Mouse (Mus musculus) kidney, adult 10 weeks (tissue): ENCODE data around the gene Rbfox3. TPM values are rescaled to one million over a fixed set of nuclear protein-coding genes. Genes with fewer than 3 reads are reported as not detected.

Source experiments
- polyA plus RNA-seq: library from polyadenylated mRNA; stranded (reverse); fragments of 350-450 nt; fragmentation: Illumina TruSeq; extraction: RNeasy Lipid Tissue Mini Kit (QIAGEN cat#74804); gene quantifications from one replicate; pipeline ENCODE4 v1.2.3, GENCODE M21; 2014; ENCODE audit warnings: low read depth, low replicate concordance

Rbfox3 gene
- polyA plus RNA-seq, result not detected

DNA sequence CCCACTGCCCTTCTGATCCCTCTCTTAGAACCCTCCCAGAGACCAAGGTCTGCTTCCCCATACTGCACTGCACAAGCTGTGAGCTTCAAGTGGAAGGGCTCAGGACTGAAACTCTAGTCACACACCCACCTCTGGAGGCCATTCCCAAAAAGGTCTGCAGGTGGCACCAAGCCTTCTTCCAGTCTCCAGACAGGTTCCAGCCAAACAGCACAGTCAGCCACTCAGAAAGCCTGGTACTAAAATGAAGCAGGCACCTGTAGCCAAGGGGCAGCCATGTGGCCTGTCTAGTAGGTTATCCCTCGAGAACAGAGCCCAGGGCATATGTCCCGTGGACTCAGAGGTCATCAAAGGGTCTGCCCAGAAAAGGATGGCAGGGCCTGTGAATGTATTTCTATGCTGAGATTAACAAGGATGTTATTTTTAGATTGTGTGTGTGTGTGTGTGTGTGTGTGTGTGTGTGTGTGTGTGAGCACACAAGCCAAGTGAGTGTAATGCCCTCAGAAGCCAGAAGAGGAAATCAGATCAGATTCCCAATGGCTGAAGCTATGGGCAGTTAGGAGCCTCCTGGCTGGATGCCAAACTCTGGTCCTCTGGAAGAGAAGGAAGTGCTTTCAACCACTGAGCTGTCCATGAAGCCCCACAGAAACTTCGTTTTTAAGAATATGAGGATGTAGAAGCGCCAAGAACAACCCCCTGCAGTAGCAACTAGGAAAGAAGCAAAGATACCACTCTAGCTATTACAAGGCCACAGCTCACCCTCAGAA lies at the start of gene Rbfox3:
Gene Rbfox3, minus strand, starts transcription at position 291 of the 764 bp plus-strand sequence.

DNA sequence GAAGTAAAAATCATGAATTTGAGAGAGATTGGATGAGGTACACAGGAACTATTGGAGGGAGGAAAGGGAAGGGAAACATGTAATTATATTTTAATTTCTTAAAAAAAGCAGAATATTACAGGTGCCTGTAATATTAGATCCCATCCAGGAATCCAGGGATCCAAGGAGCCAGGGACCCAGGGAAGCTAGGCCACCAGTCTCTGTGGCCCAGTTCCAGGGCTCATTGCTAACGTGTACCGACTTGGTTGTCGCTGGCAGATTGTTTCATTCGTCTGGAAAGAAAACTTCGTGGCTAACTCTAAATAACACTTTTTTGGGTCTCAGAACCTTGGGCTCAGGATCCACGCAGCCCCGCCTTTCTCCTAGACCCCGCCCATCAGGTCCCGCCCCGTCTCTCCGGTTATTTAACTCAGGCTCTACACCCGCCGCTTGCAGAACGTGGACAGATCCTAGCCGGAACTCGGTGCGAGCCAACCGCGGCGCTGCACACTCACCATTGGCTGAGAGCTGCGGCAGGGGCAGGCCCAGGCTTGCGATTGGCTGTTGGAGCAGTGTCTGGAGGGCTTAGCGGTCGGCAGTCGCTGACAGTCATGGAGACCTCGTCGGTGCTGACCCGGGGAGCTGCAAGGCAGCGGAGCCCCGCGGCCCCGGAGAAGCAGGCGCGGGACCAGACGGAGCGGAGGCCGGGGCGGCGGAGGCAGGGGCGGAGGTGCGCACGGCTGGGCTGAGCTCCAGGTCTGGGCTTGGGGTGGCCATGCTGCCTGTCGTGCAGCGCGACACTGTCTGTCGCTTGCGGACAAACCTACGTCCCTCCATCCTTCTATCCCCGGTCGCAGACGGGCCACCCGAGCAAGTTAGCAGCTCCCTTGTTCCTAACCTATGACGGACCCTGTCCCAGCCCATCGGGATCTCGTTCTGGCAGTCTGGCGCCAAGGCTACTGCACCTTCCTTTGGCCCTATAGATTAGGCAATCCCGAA lies 434.7 kb downstream of the Rbfox3 start, which contains the start of gene Engase:
Gene Engase, plus strand, starts transcription at position 434 of the 978 bp plus-strand sequence.

Other genes starting within 250 kb of the Rbfox3 start
- not detected for gene Enpp7, start 76.6 kb upstream of the Rbfox3 start, polyA plus RNA-seq
- 0.32 TPM for gene Cbx2, start 111.4 kb upstream of the Rbfox3 start, polyA plus RNA-seq
- gene Cbx8, start 129.4 kb upstream of the Rbfox3 start, polyA plus RNA-seq, result 0.20 TPM
- 2.6 TPM for gene Cbx4, start 174.6 kb upstream of the Rbfox3 start, polyA plus RNA-seq